Mouse (Mus musculus) cerebellum, adult 2 months (tissue): ENCODE data around the gene Cmss1.

Experiments used
- CTCF ChIP-seq: fragments of 200-500 bp; IDR thresholded peaks from 2 replicates; pipeline ENCODE4 v1.5.1; 2011; ENCODE audit warnings: low read depth, mild to moderate bottlenecking, control low read depth, low read length, moderate library complexity, borderline replicate concordance; ENCODE audit not compliant: insufficient read depth
- POLR2A ChIP-seq: fragments of 200-500 bp; IDR thresholded peaks from 2 replicates; pipeline ENCODE4 v1.6.1; 2011; ENCODE audit warnings: low read length, control low read depth, borderline replicate concordance; ENCODE audit not compliant: insufficient read depth

GRCm38 (mm10) chr16:57349039-57349438 is 257.6 kb downstream of the Cmss1 start:
- TF ChIP-seq CTCF (no peak), POLR2A (no peak)
